8 mouse cellular contexts compared by ENCODE assay signal in genomic region chr13:47152390-47152789, GRCm38 (mm10). TPM values are rescaled to one million over a fixed set of nuclear protein-coding genes. Genes with fewer than 3 reads are reported as not detected.
A peak's percentile ranks its signal among the peaks of the same experiment; 100 is the strongest.
DNase-seq lines count a peak whose midpoint lies in the region; ATAC-seq lines count a peak whose summit lies in the region.

No protein-coding gene starts in this region.

- no peak overlapping the region for H3K4me2 ChIP-seq in hindbrain, embryonic 12.5 days (replicated peaks)
- no peak overlapping the region for H3K4me2 ChIP-seq in limb, embryonic 12.5 days
- no peak overlapping the region for H3K4me2 ChIP-seq in neural tube, embryonic 13.5 days

- WGBS in hindbrain, embryonic 12.5 days = 30% methylated on average over 7 of the region's 7 CpGs
- 36% methylated on average over 7 of the region's 7 CpGs for whole genome bisulfite sequencing in limb, embryonic 12.5 days
- 31% methylated on average over 7 of the region's 7 CpGs for WGBS in neural tube, embryonic 13.5 days

- H3K27ac ChIP-seq in hindbrain, embryonic 12.5 days = no peak overlapping the region
- 0 out of 2 replicates have a peak overlapping the region, but pooled peaks have one; percentile 8 for H3K27ac ChIP-seq in limb, embryonic 12.5 days
- H3K27ac ChIP-seq in neural tube, embryonic 13.5 days (replicated peaks) = no peak overlapping the region

- H3K9me3 ChIP-seq in hindbrain, embryonic 12.5 days (replicated peaks) = no peaks in the 10 kb centered on the region
- no peaks in the 10 kb centered on the region for H3K9me3 ChIP-seq in limb, embryonic 12.5 days
- no peaks in the 10 kb centered on the region for H3K9me3 ChIP-seq in neural tube, embryonic 13.5 days

- no peaks in the 10 kb centered on the region for H3K36me3 ChIP-seq in hindbrain, embryonic 12.5 days
- H3K36me3 ChIP-seq in limb, embryonic 12.5 days = no peaks in the 10 kb centered on the region
- no peaks in the 10 kb centered on the region for H3K36me3 ChIP-seq in neural tube, embryonic 13.5 days

- peak; percentile 29; the same call in 1 of the 2 replicates for ATAC-seq in hindbrain, embryonic 12.5 days (ENCODE audit: low FRiP score)
- ATAC-seq in limb, embryonic 12.5 days (ENCODE audit: insufficient number of reproducible peaks, insufficient read depth, low FRiP score, low TSS enrichment, low read depth) = no peak
- peak; percentile 75 for ATAC-seq in neural tube, embryonic 13.5 days (ENCODE audit: low read depth)

- H3K9ac ChIP-seq in hindbrain, embryonic 12.5 days = no peak overlapping the region
- H3K9ac ChIP-seq in limb, embryonic 12.5 days (replicated peaks) = no peak overlapping the region
- H3K9ac ChIP-seq in neural tube, embryonic 13.5 days = no peak overlapping the region

- no peak overlapping the region for H3K4me3 ChIP-seq in hindbrain, embryonic 12.5 days
- no peak overlapping the region for H3K4me3 ChIP-seq in limb, embryonic 12.5 days (replicated peaks)
- H3K4me3 ChIP-seq in neural tube, embryonic 13.5 days = no peak overlapping the region

- DNase-seq in right cerebral cortex, adult 2 months (ENCODE audit: low spot score in 2 of 2) = peak; percentile 50 to 55
- DNase-seq in right cerebral cortex, postnatal 4 days = no peak
- DNase-seq in ZHBTc4 (ENCODE audit: low read depth, low spot score) = peak; percentile 81
- DNase-seq in embryo, embryonic 11 days = peak; percentile 90
- no peak for DNase-seq in ovary, postnatal 10 days (ENCODE audit: low spot score)

- no peaks in the 10 kb centered on the region for H3K27me3 ChIP-seq in hindbrain, embryonic 12.5 days
- no peaks in the 10 kb centered on the region for H3K27me3 ChIP-seq in limb, embryonic 12.5 days
- H3K27me3 ChIP-seq in neural tube, embryonic 13.5 days = no peaks in the 10 kb centered on the region

- 0 out of 2 replicates have a peak, but pooled peaks cover 4% of the 10 kb centered on the region for H3K4me1 ChIP-seq in hindbrain, embryonic 12.5 days
- H3K4me1 ChIP-seq in limb, embryonic 12.5 days (replicated peaks) = peaks cover 26% of the 10 kb centered on the region
- 0 out of 2 replicates have a peak, but pooled peaks cover 3% of the 10 kb centered on the region for H3K4me1 ChIP-seq in neural tube, embryonic 13.5 days (replicated peaks)

RNA-seq across cellular contexts. Expression of gene Rnf144b, which starts 29.9 kb away (rescaled TPM):
- polyA plus RNA-seq in hindbrain, embryonic 12.5 days (2016; fragmentation: Nextera tagmentation; extraction: Ambion mirVana) = 0.62 and 1.0 TPM in 2 replicates
- 1.0 TPM in 2 replicates for polyA plus RNA-seq in limb, embryonic 12.5 days (2016; fragmentation: Nextera tagmentation; extraction: Ambion mirVana)
- polyA plus RNA-seq in neural tube, embryonic 13.5 days (2015; fragmentation: Nextera tagmentation; extraction: Ambion mirVana) = 0.81 and 0.87 TPM in 2 replicates

RNA-seq across cellular contexts. Expression of gene Dek, which starts 46.4 kb away (rescaled TPM):
- polyA plus RNA-seq in hindbrain, embryonic 12.5 days (2016; fragmentation: Nextera tagmentation; extraction: Ambion mirVana) = 251 and 254 TPM in 2 replicates
- polyA plus RNA-seq in limb, embryonic 12.5 days (2016; fragmentation: Nextera tagmentation; extraction: Ambion mirVana) = 358 and 389 TPM in 2 replicates
- 118 and 137 TPM in 2 replicates for polyA plus RNA-seq in neural tube, embryonic 13.5 days (2015; fragmentation: Nextera tagmentation; extraction: Ambion mirVana)

Comparison
In these comparisons a context has a peak if more than half of its experiments do, and no peak if none do; other contexts are left out.
1. DNase-seq: peak in right cerebral cortex, adult 2 months (2 of 2), ZHBTc4 (single experiment) and embryo, embryonic 11 days (single experiment); none in right cerebral cortex, postnatal 4 days (single experiment) and ovary, postnatal 10 days (single experiment).